Mouse (Mus musculus) gastrocnemius, adult 8-10 months (tissue): ENCODE data around the gene Pkn1. TPM values are rescaled to one million over a fixed set of nuclear protein-coding genes. Genes with fewer than 3 reads are reported as not detected.

Experiments
- DNase-seq, 2 experiments: peaks; one replicate each; pipeline ENCODE4 v3.0.0; 2022; ENCODE audit warnings: low spot score in 2 of 2
- total RNA-seq, 4 experiments: library from RNA; stranded (reverse); gene quantifications; 2 replicates each; pipeline ENCODE4 v1.2.4; 2022

Pkn1 gene
- total RNA-seq, 4 experiments from 2014 or later: 23.2 to 24.1 (median 23.6) TPM

DNA sequence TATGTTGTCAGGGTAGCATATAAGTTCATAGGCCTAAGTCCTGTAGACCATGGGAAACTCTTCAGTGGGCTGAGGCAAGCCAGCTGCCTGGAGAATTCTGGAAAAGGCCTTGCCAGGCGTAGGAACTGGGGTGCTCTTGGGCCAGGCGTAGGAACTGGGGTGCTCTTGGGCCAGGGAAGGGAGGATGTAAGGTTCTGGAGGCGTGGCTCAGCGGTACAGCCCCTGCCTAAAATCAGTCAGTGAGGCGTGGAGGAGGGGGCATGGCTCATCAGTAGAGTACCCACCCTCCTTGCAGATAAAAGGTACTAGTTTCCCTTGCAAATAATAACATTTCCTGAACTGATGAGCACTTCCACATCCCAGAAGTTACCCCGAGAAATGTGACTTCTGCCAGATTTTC lies 44.3 kb downstream of the Pkn1 start:
- no peak for DNase-seq

DNA sequence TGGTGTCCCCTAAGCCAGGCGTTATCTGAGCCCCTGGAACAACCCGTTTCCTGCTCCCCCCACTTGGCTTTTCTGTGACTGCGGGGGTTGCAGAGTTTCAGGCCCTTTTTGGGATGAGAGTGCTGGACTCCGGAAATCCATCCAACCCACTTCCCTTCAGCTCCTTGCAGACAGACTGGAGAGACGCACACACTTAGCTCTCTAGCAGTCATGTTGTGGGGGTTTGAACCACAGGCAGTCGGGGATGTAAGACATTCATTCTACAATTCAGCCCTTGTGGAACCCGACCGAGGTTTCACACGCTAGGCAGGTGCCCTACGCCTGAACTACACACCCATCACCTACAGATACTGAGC lies 45.3 kb downstream of the Pkn1 start:
- DNase-seq: no peak

DNA sequence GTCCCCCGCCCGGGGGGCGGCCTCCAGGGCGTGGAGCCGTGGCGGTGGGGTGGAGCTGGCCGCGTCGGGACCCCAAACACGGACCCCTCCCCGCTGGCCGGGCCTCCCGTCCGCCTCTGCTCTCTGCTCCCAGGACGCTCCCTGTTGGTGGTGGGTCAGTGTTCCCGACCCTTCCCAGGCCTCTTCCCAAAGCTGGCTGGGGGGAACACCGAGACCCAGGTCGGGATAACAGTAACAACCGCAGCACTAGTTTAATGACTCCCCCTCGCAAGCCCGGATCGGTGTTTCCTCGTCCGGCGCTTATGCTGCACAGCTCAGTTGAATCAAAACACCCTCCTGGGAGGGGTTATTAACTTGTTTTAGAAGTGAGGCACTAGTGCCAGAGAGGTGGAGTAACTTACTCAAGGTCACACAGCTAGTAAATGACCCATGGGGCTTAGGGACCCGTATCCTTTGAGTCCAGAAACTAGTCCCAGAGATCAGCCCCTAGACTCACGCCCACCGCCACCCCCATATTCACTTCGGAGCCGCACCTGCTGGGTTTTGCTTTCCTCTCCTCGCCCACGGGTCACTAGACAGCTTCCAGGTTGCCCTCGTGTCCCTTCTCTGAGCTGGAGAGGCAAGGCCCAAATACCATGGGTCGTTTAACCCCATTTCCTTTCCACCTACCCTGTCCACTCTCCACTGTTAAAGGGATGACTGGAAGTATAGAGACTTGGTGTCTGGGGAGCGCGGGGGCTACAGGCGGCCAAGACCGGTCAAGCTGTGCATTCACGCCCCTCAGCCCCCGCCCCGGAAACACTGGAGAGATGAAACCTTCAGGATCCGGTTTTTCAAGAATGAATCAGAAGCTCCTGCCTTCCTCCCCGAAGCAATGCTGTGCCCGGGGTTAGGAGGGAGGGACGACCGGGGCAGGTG lies 46.0 kb downstream of the Pkn1 start:
- no peak for DNase-seq

DNA sequence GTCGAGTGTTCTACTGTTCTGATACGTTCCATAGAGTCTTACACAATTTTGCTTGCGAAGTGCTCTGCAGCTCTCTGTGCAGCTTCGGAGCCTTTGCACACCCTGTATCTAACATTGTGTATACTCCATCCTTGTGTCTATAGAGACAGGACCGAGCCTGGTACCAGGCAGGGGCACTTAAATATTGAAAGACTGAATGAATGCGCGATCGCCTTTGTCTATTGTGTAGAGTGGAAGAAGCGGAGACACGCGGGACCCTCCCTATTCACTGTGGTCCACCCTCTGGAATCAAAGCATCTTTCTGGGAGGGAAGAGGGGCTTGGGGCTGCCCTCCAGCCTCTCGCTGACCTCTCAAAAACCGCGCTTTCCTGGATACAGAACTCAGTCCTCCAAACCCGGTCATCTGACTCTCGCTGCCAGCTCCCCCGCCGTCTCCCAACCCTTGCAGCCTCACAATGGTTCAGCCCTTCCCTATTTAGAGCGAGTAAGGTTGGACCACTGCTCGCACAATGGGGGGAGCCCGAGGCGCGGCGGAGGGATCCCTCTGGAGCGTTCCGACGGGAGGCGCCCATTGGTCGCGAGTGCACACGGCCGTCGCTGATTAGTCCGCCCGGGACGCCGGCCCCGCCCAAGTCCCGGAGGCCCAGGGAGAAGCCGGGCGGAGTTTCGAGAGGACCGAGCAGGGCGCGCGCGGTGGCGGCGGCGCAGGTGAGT lies 46.8 kb downstream of the Pkn1 start, which contains the start of gene Gipc1:
TSS of gene Gipc1 (plus strand) at position 648 of the 714 bp plus-strand sequence.
- peak; percentile 91 to 94 for DNase-seq

DNA sequence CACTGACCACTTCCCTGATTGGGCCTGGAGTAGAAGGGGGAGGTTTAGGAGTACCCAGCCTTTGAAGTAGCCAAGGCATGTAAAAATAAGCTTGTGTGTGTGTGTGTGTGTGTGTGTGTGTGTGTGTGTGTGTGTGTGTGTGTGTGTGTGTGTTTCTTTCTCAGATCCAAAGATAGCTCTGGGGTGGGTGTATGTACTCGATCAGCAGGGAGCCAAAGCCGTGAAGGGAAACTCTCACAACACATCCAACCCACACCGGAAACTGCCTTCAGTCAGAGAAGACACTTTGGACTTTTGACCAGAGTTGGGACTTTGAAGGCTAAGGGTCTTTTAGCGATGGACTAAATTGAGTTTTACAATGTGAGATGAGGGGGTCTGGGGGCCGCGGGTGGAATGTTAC lies 49.3 kb downstream of the Pkn1 start:
- DNase-seq: no peak

DNA sequence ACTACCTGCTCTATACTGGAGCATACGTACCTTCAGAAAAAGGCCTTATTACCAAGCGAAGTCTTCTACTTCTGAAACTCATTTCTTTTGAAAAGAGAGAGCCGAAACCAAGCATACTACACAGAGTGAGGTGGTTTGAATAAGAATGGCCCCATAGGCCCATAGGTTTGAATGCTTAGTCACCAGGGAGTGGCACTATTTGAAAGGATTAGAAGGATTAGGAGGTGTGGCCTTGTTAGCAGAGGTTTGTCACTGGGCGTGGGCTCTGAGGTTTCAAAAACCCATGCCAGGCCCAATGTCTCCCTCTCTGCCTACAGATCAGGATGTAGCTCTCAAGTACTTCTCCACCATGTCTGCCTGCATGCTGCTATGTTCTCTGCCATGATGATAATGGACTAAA lies 50.9 kb downstream of the Pkn1 start:
- no peak for DNase-seq

DNA sequence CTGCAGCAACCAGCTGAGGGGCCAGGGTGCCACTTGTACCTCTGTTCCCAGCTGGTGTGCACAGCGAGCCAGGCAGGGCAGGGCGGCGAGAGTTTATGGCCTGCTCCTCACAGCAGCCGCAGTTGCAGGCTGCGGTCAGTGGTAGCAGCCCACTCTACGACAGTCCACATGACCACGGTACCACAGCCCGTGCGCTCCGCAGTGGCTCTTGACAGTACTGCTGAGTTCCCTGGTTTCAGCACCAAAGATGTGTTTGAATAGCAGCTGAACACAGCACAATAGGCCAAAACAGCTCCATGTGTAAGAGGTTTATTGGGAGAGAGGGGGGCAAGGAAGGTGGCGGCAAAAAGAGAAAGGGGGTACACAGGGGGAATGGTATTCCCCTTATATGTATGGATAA lies 51.5 kb downstream of the Pkn1 start:
- DNase-seq: no peak

DNA sequence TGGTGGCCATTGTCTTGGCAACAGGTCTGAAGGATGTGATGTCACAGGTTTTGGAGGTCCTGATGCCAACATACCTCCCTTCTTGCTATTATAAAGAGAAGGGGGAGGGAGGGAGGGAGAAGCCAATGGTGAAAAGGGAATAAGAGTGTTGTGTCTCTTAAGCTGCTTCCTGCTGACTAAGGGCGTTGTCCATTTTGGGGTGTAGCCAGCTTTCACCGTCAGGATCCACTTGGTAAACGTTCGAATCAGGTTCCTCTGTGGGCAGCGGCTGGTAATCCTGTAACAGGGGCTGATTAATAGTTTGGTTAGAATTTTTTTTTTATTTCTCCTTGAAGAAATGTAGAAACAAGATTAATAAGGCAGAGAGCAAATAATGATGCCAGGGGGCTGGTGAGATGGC lies 59.3 kb downstream of the Pkn1 start:
- DNase-seq: no peak

DNA sequence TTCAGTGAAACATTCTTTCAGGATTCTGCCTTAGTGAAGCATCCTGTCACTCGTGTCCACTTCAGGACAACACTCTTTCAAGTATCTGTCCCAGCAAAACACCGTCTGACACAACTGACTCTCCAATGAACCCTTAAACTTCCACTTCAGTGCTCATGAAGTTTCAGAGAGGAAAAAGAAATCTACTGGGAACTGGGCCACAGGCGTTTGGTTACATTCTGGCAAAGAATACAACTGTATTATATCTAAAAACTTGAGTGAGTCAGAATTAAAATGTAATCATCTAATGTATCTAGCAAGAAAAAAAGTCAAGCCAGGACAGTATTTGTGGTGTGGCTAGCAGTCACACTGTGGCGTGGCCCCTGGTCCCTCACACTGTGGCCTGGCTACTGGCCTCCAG lies 60.1 kb downstream of the Pkn1 start:
- DNase-seq: no peak

DNA sequence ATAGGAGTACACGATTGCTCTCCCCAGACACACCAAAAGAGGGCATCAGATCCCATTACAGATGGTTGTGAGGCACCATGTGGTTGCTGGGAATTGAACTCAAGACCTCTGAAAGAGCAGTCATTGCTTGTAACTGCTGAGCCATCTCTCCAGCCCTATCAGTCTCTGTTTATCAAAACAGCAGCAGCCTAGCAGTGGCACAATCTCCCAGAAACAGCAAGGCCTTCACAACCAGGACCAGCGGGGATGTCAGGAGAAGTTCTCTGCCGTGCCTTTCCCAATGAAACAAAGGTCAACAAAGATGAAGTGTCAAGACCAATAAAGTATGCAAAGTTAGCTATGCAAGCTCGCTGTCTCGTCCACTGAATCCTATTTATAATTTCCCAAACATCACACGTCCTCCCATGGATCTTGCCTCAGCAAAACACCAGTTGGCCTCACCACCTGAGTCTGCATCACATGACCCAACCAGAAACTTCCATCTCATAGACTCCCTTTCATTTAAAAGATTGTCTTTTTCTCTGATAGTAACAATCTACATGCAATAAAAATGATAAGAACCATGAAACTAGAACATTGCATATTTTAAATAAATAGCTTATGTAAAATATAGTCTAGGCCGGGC lies 66.8 kb downstream of the Pkn1 start:
- DNase-seq: no peak

DNA sequence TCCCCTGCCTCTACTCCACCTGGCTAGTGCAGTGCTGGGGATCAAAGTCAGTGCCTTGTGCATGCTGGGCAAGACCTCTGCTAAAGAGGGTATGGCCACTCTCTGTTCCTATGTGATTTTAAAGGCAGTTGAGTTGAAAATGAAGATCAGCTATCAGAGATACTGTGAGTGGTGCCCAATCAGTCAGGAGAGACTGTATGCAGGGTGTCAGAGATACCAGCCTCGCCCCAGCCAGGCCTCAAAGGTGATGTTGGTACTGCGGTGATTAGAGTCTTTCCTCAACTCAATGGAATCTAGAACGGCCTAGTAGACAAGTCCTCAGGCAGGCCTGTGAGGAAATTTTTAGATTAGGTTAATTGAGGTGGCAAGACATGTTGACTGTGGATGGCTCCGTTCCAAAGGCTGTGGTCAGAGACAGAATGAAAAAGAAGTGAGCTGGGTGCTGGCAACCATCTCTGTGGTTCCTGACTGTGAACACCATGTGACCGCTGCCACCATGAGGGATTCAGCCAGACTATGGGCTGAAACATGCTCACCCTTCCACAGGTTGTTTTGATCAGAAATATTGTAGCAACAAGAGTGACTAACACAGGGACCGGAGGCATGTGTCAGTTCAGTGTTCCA lies 73.2 kb downstream of the Pkn1 start:
- DNase-seq: no peak

DNA sequence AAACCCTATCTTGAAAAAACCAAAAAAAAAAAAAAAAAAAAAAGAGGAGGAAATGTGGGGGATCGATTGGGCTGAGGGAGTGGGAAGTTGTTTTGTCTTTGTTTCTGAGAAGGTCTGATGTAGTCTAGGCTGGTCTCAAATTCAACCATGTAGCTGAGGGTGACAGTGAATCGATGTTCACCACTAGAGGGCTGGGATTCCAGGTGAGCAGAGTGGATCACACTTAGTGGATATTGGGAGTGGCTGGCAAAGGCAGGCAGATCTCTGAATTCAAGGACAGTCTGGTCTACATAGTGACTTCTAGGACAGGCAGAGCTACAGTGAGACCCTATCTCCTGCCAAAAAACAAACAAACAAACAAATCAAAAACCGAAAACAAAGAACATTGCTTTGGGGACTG lies 74.2 kb downstream of the Pkn1 start:
- no peak for DNase-seq

DNA sequence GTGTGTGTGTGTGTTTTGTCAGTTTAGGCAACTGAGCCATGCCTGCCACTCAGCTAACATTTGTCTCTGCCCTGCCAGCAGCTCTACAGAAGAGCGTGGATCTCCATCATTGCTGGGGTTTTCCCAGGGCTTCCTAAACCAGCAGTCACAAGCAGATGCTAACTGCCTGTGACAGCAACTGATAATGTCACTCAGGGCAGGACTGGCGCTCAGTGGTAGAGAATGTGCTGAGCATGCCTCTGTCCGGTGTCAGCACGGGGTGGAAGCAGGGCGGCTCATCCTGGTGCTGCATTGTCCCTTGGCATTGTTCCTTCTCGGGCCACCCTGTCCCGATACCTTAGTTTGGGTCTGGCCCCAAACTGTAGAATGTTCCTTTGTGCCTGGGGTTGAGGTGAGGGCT lies 75.4 kb downstream of the Pkn1 start:
- no peak for DNase-seq

DNA sequence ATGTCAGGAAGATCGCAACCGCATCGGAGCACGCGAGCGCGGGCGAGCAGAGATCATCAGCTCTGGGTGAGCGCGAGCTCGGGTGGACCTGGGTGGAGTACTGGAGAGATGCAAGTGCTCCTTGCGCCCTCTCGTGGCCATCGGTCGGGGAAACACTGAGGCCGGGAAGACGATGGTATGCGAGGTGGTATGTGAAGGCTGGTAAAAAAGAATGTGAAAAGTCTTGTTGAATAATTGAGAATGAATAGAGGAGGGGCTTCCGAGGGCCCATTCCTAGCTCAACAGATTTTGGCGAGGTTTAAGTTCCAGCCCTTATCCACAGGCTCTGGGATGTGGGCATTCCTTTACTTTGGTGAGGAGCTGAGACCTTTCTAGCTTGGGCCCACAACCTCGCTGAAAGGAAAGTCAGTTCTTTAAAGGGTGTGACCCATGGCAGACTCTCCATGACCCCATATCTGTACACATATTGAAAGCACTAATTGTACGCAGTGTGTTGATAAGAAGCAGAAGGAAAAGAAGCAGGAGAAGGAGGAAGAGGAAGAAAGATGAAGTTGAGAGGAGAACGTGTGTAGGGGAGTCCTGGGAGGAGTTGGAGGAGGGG lies 76.5 kb downstream of the Pkn1 start:
- DNase-seq: peak; percentile 68 to 75

DNA sequence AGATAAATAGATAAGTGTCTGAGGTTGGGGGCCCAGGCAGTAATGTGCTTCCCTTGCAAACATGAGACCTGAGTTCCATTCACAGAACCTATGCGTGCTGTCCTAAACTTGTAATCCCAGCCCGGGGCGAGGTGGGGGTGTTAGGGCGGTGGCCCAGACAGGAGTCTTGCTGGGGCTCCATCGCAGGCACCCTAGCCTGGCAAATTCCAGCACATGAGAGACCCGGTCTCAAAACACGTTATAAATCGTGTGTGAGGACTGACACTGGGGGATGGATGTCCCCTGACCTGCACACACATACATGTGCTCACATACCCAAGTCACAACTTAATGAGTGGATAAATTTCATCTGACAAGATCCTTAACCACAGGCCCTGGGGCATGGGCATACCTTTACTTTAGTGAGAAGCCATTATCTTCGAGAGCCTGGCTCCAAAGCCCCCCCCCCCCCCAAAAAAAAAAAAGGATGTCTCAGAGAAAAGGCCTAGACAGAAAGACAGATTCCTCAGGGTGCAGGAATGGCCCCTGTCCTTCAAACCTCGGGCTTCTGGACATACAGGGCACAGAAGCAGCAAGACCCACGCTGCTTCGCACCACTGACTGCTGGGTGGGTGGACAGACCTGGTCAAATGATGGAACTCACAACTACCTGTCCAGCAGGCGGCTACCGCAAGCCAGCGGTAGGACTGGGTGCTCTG lies 77.1 kb downstream of the Pkn1 start:
- DNase-seq: no peak

DNA sequence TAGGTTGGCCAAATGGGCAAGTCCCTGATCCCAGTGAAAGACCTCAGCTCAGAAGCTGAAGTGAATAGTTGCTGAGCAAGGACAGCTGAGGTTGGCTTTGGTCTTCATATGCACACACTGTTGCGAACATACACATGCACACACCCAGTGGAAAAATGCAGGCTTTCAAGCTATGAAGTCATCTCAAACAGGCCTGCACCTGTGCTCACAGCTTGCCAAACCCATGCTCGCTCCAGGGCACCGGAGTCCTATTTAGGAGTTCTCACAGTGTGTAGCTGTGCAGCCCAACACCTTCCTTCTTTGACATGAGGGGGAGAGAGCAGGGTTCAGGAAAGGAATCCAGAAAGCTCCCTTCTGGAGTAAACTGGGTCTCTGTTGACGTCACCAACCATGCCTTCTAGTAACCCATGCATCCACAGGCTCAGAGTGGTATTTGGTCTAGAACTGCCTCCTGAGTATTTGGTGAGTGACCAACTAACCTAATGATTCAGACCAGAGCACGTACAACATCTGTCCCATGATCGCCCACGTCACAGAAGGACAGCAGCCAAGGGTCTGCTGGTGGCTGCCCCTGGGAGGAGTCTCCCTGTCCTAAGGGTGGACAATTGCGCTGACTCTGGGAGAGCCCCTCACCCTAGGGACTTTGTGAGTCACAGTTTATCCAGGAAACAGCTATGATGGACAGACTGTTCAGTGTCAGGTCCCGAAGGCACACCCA lies 79.3 kb downstream of the Pkn1 start:
- no peak for DNase-seq

DNA sequence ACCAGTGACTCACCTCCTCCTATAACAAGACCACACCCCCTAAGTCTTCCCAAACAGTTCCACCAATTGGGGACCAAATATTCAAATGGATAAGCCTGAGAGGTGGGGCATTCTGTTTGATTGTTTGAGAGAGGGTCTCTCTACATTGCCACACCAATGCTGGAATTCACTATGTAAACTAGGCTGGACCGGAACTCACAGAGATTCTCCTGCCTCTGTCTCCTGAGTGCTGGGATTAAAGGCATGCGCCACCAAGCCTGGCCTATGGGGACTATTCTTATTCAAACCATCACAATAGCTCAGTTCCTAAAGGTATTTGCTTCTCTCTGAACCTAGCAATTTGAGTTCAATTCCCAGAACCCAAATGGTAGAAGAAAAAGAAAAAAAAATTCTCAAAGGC lies 80.4 kb downstream of the Pkn1 start:
- no peak for DNase-seq

DNA sequence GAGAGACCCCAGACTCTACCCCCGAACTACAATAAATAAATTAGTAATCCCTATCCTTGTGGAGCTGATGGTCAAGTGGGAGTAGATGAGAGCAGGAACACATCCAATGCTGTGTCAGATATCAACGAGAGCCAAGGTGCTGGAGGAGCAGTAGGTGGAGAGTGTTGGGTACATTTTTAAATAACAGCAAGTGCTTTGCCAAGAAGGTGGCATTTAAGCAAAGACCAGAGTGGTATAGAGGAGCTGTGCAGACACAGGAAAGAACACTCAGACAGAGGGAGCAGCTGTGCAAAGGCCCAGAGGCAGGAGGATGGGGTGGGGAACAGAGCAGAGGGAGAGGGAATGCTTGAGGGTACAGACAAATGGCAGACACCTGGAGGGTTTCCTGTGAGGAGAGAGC lies 81.9 kb downstream of the Pkn1 start:
- DNase-seq: no peak

DNA sequence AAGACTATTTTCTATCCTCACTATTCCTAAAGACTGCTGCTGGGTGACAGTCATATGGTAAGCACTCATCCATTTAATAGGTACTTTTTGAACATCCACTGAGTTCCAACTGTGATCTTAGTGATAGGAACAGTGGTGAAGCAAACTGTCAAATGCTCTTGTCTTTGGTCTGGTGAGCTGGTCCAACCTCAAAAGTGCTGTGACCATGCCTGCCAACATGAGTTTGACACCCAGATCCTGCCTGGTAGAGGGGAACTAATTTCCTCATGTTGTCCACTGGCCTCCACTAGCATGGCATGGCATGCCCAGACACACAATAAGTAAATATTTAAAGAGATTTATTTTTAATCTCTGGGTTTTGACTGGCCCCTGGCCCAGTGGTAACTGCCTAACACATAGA lies 82.4 kb downstream of the Pkn1 start:
- no peak for DNase-seq
